Mouse (Mus musculus): ENCODE measurements around the gene Nepn.

DNA sequence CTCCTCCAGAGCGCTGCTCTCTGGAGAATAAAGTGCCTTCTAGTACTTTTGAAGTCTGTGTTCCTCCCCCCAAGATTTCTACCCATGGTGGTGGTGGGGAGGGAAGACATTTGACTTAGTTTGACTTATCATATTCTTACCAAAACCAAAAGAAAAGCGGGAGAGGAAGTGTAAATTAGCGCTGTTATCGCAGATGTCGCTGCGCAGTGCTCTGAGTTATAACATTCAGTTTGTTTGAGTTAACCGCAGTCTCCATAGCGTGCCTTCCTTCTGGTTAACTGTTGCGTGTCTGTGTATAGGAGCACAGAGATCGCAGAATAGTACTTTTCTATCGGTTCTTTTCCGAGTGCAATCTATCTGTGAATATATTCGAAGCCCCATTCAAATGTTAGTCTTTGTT, 16.4 kb downstream of the Nepn start:
- TF ChIP-seq CTCF (IDR thresholded peaks at IDR 0.05; ENCODE audit: control insufficient read depth, insufficient read depth, low read length) (no peak), POLR2A (IDR thresholded peaks at IDR 0.05; ENCODE audit: borderline replicate concordance, control insufficient read depth, low read depth, low read length) (no peak)
